Mouse (Mus musculus) ES-Bruce4 (cell line): Measurements from ENCODE around the gene Shank2.
A peak's percentile ranks its signal among the peaks of the same experiment; 100 is the strongest.

ENCODE experiments used
- CTCF ChIP-seq: IDR thresholded peaks from one replicate; pipeline ENCODE4 v1.8.1; 2011; ENCODE audit warnings: low read depth, low read length
- EP300 ChIP-seq: IDR thresholded peaks from 2 replicates; pipeline ENCODE4 v1.6.1; 2011; ENCODE audit warnings: low read depth, low read length; ENCODE audit not compliant: insufficient read depth
- POLR2A ChIP-seq: IDR thresholded peaks from one replicate; pipeline ENCODE4 v1.8.1; 2011; ENCODE audit warnings: low read length; ENCODE audit not compliant: insufficient read depth

DNA sequence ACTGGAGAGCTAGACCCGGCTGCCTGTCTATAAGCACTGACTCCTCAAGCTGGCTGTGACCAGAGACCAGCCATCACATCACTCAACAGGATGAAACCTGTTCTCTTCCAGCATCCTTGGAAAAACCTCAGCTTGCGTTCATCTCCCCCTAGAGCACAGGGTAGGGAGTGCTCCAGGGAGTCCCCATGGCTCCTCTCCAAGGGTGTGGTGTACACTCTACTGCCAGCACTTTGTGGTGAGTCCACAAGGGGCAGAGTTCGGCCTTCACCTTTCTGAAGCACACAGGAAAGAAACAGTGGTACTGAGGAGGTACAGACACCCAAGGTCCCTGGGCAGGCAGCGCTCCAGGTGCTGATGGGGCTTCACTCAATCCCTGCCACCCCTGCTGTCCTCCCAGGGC, 414.1 kb downstream of the Shank2 start:
- TF ChIP-seq POLR2A (no peak), CTCF (peak; percentile 30), EP300 (no peak)
